Mouse (Mus musculus): ENCODE data around the gene Mthfs.
"Not testable (repeated sequence)": the region's sequence is repeated elsewhere in the genome, so short reads cannot be mapped to it uniquely, and the experiment has no call there.

Gene Mthfs

DNA sequence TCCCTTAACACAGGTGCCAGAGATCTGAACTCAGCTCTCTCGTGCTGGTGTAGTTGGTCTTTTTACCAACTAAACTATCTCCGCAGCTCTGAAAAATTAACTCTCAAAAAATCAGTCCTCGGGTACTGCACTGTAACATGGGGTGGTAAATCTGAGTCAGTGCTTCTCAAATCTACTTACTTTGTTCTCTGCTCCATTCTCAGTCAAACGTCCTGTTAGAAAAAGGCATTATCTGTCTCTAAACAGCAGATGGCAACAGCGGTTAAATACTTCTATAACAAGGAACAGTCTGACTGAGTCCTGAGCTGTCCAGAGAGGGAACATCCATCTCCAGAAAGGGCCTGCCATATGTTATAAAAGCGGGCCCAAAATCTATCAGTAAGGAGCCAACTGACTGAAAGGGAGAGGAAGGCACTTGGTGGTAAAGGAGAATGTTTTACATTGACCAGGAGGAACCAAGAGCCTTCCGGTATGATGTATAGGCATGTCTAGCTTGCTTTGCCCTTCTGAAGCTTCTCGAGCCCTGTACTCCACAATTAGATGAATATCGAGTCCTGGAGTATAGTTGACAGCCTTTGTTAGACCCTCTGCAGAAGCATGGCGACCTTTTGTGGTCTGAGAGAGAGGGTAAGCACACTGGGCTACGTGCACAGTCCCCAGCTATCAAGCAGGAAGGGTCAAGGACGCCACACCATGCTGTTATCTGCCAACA, at the start of gene Mthfs:
Mthfs (plus strand) TSS at position 324 of the 712 bp plus-strand sequence.
- ATAC-seq (ENCODE audit: insufficient number of reproducible peaks, low FRiP score, low TSS enrichment), result peak; percentile 52

DNA sequence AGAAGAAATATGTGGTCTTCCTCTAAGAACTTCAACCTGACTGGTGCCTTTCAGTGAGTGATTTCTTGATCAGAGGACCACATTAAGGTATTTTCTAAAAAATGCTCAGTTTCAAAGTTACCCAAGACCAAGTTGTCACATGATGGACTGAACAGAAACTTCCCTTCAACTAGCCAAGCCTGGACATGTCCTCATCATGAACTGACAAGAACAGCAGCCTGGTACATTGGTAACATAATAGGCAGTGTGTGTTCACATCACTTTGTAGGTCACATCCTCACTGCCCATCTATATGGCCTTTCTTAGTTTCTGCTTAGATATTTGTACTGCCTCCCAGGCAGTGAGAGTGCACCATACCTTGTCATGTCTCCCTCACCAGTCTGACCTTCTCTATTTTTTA, 37.9 kb upstream of the Mthfs start:
- not testable (repeated sequence) for ATAC-seq (ENCODE audit: insufficient number of reproducible peaks, low FRiP score, low TSS enrichment)

DNA sequence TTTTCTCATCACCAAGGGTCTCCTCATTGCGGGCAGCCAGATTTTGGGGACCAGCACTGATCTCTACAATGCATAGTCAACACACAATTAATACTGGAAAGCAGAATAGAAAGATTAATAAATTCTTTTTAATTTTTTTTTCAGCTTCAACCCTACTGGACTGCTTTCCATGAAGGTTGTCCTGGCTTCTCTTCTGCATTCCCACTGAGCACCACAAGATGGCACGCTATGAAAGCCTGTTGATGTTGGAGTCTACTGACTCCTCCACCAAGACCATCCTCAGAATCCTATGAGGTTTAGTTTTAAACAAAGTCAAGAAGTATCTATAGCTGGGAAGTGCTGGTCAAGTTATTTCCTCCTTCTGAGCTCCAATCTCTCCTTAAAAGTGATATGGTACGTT, 31.6 kb upstream of the Mthfs start:
- not testable (repeated sequence) for ATAC-seq (ENCODE audit: insufficient number of reproducible peaks, low FRiP score, low TSS enrichment)

DNA sequence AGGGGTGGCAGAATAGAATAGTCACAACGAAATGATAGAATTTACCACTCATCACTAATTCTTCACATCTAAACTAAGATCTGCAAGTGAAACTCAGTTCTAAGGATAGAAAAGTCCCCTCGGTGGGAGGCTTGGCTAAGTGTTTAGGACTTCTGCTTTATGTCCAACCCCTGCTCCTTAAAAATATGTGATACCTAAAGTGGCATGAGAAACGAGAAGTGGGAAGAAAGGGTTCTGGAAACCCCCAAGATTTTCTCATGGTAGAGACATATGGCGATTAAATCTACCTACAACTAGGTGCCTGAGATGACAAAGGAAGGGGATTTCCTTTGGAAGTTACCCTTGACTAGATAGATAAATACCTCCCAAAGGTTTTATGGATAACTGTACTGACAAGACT, 31.0 kb upstream of the Mthfs start:
- not testable (repeated sequence) for ATAC-seq (ENCODE audit: insufficient number of reproducible peaks, low FRiP score, low TSS enrichment)

DNA sequence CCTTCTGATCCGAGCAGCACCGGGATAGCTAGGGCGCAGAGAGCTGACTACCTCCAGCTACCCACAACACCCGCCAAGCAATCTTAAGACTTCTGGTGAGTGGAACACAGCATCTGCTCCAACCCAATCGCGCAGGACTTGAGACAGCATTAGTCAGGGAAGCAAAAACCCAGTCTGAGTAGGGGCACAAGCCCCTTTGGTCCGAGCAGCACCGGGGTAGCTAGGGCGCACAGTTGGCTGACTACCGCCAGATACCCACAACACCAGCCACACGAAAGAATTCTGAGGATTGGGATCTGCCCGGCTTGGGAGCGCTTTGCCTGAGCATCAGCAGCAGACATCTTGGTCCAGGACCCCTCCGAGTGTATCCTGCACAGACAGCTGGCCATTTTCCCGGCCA, 23.5 kb upstream of the Mthfs start:
- not testable (repeated sequence) for ATAC-seq (ENCODE audit: insufficient number of reproducible peaks, low FRiP score, low TSS enrichment)

DNA sequence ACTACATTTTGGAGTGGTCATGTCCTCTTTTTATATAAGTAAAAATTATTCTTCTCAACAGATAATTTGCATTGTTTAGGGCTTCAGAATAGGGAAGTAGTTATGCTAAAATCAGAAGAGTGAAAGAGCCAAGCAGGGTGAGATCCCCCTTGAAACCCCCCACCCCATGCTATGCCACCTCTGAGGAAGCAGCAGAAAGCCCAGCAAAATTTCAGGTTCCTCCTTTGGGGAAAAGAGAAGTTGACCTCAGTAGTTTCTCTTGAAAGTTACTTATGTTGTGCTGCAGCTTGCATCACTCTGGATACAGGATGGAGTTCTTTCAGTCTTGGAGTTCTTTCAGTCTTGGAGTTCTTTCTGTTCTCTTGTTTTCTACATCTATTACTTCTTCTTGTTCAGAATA, 15.0 kb upstream of the Mthfs start:
- not testable (repeated sequence) for ATAC-seq (ENCODE audit: insufficient number of reproducible peaks, low FRiP score, low TSS enrichment)

DNA sequence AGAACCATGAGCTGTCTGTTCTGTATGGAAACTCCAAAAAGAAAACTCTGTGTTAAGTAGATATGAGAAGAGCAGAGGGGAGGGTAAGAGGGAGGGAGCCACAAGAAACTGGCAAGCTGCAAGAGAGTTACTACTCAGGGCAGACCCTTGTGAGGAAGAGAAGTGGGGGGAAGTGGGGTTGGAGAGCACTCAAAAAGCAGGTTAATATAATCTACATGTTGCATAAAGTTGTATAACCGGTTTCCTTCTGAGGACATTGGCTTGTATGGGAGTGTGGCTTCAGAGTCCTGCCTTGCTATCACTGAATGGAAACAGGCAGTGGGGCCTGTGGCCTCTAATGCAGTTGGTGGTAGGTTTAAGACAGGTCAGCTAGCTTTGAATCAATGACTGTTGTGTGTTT, 13.0 kb upstream of the Mthfs start:
- not testable (repeated sequence) for ATAC-seq (ENCODE audit: insufficient number of reproducible peaks, low FRiP score, low TSS enrichment)

DNA sequence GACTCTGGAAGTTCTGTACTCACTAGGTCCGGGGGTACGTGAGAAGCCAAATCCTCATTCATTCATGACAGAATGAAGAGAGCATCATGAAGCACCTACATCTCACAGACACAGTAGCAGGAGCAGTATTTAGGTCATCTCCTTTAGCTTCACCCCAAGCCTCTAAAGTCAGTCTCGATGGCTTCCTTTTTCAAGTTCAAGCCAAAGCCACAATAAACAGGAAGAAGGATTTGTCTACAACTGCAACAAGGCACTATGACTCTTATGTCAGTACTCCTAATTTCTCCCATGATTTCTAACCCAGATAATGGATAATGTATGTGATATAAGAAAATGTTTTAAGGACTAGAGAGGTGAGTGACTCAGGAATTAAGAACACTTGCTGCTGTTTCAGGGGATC, 12.1 kb upstream of the Mthfs start:
- ATAC-seq (ENCODE audit: insufficient number of reproducible peaks, low FRiP score, low TSS enrichment), result not testable (repeated sequence)

DNA sequence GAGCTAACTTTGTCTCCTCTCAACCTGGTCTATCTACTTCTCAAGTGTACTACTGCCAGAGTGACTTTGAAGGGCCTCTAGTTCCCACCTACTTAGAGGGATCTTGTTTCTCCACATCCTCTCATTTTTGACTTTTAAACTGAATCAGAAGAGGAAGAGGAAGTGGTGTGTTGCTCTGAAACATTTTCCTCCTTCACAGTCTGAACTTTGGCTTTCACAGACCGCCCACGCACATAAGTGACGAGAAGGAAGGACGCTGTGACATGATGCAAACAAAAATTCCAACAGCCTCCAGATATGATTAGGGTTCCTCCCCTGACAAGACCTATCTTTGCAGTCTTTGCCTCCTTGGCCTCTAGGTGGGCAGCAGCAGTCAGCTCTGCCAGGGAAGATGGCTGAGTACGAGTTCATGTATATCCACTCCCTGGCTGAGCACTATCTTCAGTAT, 11.5 kb upstream of the Mthfs start, which contains the start of the genes Bcl2a1b and Gm29094:
Bcl2a1b (plus strand) TSS at position 241 of the 448 bp plus-strand sequence.
Gm29094 (plus strand) TSS at position 411 of the 448 bp plus-strand sequence.
- not testable (repeated sequence) for ATAC-seq (ENCODE audit: insufficient number of reproducible peaks, low FRiP score, low TSS enrichment)

DNA sequence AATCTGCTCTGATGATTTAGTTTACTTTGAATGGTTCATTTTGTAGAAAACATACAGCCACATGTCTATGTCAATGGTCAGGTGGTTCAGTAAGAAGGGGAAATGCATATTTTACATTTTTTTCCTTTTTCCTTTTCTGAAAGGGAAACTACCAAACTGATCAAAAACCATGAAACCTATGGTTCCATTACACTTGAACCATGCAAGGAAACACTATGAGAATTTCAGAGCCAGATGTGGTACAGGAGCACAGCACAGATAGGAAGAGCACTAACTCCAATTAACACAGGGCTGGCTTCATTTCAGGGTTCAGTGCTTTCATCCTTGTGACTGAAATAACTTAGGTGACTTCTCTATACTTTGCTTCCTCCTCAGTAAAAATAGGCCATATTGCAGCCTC, 8.2 kb upstream of the Mthfs start:
- ATAC-seq (ENCODE audit: insufficient number of reproducible peaks, low FRiP score, low TSS enrichment), result not testable (repeated sequence)

DNA sequence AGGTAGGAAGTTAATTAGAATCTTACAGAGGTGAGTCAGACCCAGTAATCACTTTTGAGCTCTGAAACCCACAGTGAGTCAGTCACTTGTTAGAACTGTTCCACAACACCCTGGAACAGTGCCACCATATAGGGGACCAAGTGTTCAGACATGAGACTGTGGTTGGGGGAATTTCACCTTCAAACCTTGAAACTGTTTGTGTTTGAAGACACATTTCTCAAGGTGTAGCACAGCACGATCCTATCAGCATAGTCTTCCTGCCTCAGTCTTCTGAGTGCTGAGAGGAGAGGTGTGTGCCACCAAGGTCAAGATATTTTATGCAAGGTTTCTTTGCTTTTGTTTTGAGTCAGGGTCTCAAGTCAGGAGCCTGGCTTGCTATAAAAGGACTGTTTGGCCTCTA, 1.5 kb upstream of the Mthfs start:
- not testable (repeated sequence) for ATAC-seq (ENCODE audit: insufficient number of reproducible peaks, low FRiP score, low TSS enrichment)

DNA sequence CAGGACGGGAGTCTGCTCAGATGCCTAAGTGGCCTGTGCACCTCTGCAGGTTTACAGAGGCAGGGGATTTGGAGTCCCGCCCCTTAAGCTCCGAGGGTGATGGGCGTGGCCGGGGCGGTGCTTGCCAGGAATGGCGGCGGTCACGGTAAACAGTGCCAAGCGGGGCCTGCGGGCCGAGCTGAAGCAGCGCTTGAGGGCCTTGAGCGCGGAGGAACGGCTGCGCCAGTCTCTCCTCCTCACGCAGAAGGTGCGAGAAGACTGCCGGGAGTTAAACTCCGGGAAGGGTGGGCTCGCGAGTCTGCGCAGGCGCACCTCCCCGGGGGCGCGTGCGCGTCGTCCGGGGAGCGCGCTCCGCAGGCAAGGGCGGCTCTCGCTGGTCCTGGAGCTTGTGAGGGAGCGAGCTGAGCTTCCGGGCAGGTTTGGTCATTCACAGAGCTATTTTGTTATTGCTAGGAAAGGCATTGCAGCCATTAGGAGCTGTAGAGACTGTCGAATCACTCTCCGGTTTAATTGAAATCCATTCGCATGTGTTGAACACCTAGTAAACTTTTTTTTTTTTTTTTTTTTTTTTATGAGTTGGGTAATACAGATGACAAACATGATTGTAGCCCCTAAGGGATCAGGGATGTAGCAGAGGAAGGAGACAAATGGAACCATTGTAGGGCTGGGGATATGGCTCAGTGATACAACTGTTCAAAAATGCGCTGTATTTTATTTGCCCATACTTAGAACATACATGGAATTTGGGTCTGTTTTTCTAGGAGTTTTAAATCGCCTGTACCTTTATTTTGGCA, 786 bp downstream of the Mthfs start:
- peak; percentile 93 for ATAC-seq (ENCODE audit: insufficient number of reproducible peaks, low FRiP score, low TSS enrichment)

DNA sequence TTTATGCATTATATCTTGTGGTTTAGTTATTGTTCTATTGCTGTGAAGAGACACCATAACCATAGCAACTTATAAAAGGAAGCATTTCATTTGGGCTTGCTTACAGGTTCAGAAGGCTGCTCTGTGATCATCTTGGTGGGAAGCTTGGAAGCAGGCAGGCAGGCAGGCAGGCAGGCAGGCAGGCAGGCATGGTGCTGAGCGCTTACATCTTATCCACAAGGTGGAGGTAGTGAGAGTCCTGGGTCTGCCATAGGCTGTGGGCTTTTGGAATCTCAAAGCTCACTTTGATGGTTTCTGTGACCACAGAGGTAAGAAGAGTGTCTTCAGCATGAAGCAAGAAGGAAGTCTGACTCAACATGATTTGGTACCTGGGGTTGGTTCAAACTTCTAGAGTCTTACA, 2.0 kb downstream of the Mthfs start:
- ATAC-seq (ENCODE audit: insufficient number of reproducible peaks, low FRiP score, low TSS enrichment), result not testable (repeated sequence)

DNA sequence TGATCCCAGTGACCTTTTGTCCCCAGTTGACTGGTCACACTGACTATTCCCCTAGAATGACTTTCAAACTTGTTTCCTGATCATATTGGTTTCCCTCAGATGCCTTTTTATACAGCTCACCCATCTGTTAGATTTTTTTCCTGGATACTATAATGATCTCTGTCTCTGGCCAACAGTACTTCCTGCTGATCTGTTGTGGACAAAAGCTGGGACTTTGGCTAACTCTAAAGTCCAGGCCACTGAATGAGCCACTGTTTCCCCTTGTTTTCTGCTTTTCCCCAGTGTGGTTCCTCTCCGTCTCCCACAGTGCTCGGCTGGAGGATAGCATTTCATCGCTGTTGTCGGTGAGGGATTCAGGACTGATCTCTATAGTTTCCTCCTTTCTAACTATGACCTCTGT, 7.7 kb downstream of the Mthfs start:
- ATAC-seq (ENCODE audit: insufficient number of reproducible peaks, low FRiP score, low TSS enrichment), result not testable (repeated sequence)

DNA sequence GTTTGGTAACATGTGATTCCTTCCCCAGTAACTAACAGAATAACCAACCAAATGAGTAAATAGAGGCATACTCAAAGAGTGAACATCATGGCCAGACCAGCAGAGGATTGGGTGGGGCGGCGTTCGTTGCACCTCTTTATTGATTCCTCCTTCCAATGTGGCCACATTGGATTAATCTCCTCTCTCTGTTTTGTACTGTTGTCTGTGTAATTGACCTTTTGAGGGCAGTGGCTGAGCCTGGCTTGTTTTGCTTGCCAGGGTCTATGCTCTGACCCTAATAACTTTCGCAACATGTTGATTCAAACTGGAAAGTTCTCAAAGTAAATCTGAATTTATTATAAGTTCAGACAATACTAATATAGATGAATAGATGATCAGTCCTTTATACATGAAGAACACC, 9.2 kb downstream of the Mthfs start:
- not testable (repeated sequence) for ATAC-seq (ENCODE audit: insufficient number of reproducible peaks, low FRiP score, low TSS enrichment)

DNA sequence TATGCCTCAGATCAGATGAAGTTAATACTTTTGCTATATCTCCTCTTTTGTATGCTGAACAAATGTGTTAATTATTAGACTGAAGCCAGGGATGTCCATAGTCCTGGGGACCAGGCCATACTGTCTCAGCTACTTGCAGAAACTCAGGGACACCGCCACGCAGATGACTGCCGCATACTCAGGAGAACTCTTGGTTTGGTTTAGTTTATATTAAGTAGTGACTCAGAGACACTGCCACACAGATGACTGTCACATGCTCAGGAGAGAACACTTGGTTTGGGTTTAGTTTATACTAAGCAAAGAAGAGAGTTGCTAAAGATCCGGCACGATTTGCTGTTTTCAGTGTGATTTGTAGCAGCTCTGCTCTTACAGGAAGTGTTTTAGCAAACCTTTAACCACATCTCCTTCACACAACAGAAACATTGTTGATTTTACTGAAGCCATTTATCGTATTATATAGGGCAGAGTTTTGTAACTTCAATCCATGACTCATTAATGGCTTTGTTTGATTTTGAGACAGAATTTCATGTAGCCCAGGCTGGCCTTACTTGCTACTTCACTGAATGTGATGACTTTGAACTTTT, 10.3 kb downstream of the Mthfs start:
- ATAC-seq (ENCODE audit: insufficient number of reproducible peaks, low FRiP score, low TSS enrichment), result not testable (repeated sequence)

DNA sequence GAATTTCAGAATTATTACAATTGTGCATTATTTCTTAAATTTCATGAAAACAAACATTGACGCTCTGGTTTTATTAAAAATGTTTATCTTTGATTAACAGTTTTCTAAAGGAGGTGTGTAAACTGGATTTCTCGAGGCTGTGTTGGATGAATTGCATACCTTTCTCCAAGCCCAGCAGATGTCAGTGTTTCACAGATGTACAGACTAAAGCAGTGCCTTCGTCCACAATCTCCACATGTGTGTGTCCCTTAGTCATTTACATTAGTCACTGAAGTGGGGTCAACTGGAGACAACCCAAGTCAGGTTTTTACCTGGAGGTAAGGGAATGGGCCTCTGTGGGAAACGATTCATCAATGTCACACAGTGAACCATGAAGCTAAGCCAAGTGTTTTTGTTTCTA, 15.6 kb downstream of the Mthfs start:
- no peak for ATAC-seq (ENCODE audit: insufficient number of reproducible peaks, low FRiP score, low TSS enrichment)

DNA sequence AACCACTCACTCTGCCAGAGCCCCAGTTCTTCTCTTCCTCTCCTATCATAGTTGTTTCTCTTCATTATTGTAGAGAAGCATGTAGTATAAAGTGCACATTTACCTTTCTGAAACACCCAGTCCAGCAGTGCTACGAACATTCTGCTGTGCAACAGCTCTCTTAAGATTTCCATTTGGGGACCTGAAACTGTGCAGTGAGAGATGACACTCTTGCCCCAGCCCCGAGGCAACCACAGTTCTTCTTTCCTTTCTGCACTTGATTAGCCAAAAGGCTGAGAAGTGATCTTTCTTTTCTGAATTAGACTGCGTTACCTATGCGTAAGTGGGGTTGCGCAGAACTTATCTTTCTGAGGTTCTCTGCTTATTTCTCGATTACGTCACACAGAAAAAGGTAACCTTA, 17.6 kb downstream of the Mthfs start:
- ATAC-seq (ENCODE audit: insufficient number of reproducible peaks, low FRiP score, low TSS enrichment), result no peak

DNA sequence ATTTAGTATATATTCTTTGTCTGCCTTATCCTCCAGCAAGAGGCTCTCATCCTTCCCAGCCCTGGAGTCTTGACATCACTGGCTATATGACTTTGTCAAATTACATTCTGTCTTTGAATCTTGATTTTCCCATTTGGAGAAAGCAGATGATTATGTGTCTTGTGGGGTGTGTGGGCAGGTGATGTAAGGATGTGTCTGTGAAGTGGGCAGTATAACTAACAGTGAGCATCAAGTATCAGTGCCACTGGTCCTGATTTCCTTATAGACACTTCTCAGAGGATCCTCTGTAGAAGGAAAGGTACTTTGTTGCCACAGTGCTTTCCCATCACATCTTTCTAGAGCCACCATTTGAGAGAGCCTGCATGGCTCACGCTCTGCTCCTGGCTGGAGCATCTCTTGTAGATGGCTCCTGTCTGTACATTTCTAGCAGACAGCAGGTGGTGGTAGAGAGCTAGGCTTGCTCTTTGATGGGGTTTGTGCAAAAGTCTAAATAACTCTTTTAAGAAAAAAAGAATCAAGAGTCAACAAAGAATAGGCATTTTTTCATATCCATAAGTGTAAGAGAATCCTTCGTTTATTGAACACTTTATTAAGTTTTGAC, 20.5 kb downstream of the Mthfs start:
- ATAC-seq (ENCODE audit: insufficient number of reproducible peaks, low FRiP score, low TSS enrichment), result not testable (repeated sequence)

DNA sequence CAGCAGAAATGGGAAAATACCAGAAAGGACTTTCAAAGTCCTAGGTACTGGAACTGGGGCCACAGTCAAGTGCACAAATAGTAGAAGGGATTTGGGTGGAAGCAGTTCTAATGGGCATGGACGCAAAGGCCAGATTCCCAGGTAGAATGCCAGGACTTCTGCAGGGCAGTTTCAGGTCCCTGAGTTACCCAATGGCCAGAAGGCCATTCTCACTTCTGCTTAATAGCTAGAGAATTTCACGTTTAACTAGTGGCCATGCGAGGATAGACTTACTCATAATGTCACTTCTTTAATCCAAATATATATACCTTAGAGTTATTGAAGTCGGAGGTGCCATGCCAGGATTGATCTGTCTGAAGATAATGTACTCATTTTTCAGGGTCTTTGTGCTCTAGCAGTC, 26.7 kb downstream of the Mthfs start:
- ATAC-seq (ENCODE audit: insufficient number of reproducible peaks, low FRiP score, low TSS enrichment), result not testable (repeated sequence)
